Mouse (Mus musculus): ENCODE measurements at regions not wholly inside any gene's neighbourhood (a gene's known extent, or its start where the extent isn't known, plus 50 kb on each side); places are given as distances from the start of the nearest gene placed in this dataset.

DNA sequence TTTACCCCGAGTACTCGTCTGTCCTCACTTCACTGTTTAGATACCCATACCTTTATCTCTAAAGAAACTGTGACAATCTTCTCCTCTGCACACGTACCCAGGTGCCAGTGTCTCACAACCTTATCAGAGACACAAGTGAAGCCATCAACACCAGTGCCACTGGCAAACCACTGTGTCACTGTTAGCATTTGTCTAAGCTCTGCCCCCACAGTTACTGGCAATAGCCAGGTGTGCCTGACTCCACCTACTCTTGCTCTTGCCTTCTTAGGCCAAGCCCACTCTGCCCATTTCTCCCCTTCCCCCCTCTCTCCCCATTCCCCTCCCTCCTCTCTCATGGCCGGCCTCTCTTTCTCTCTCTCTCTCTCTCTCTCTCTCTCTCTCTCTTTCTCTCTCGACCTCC is 54.2 kb upstream of the Znrf2 start:
- TF ChIP-seq CTCF (IDR thresholded peaks at IDR 0.05; ENCODE audit: borderline replicate concordance, extremely low read depth, insufficient read depth, insufficient read length) (no peak), POLR2A (IDR thresholded peaks at IDR 0.05; ENCODE audit: borderline replicate concordance, extremely low read depth, insufficient read depth, insufficient read length, poor library complexity, severe bottlenecking) (no peak)
